Mouse (Mus musculus) lung, embryonic 15.5 days (tissue): ENCODE measurements around the gene Krba1. TPM values are rescaled to one million over a fixed set of nuclear protein-coding genes. Genes with fewer than 3 reads are reported as not detected.

Source experiments
- ATAC-seq: fragments of 200-750 bp; cut with Nextera tagmentation; 2 replicates; pipeline ENCODE4 v1.8.0; 2017; ENCODE audit warnings: moderate number of reproducible peaks, borderline replicate concordance; ENCODE audit not compliant: low FRiP score, low TSS enrichment; ENCODE audit errors: extremely low read depth
- H3K27ac ChIP-seq: fragments of 300-500 bp; sonication (generic); 2 replicates; pipeline ENCODE4 v1.5.1; 2015; ENCODE audit warnings: moderate library complexity, mild to moderate bottlenecking, inconsistent platforms
- H3K27me3 ChIP-seq: fragments of 300-500 bp; sonication (generic); 2 replicates; pipeline ENCODE4 v1.6.1; 2015; ENCODE audit warnings: inconsistent platforms
- H3K36me3 ChIP-seq: fragments of 300-500 bp; sonication (generic); 2 replicates; pipeline ENCODE4 v1.6.1; 2015; ENCODE audit warnings: inconsistent platforms
- H3K4me1 ChIP-seq: fragments of 300-500 bp; sonication (generic); 2 replicates; pipeline ENCODE4 v1.6.1; 2015; ENCODE audit warnings: inconsistent platforms
- H3K4me2 ChIP-seq: fragments of 300-500 bp; sonication (generic); 2 replicates; pipeline ENCODE4 v1.6.1; 2015; ENCODE audit warnings: inconsistent platforms, mild to moderate bottlenecking, moderate library complexity
- H3K4me3 ChIP-seq: fragments of 300-500 bp; sonication (generic); 2 replicates; pipeline ENCODE4 v1.5.1; 2015; ENCODE audit warnings: mild to moderate bottlenecking, inconsistent platforms
- H3K9ac ChIP-seq: fragments of 300-500 bp; sonication (generic); 2 replicates; pipeline ENCODE4 v1.6.1; 2015; ENCODE audit warnings: inconsistent platforms
- H3K9me3 ChIP-seq: fragments of 300-500 bp; sonication (generic); 2 replicates; pipeline ENCODE4 v1.6.1; 2016; ENCODE audit warnings: inconsistent platforms
- WGBS: fragments of 180-500 bp; shearing (Covaris S2); methylation state at CpG from one replicate; pipeline ENCODE4 v1.1.7; 2015; 5-methylcytosine and 5-hydroxymethylcytosine counted together
- polyA plus RNA-seq: library from polyadenylated mRNA; unstranded; fragments of >200 nt; fragmentation: Nextera tagmentation; extraction: Ambion mirVana; gene quantifications from 2 replicates; pipeline ENCODE4 v1.2.1, GENCODE M21; 2015

Gene Krba1
- polyA plus RNA-seq, 1 experiment from 2014 or later = 19.8 TPM

DNA sequence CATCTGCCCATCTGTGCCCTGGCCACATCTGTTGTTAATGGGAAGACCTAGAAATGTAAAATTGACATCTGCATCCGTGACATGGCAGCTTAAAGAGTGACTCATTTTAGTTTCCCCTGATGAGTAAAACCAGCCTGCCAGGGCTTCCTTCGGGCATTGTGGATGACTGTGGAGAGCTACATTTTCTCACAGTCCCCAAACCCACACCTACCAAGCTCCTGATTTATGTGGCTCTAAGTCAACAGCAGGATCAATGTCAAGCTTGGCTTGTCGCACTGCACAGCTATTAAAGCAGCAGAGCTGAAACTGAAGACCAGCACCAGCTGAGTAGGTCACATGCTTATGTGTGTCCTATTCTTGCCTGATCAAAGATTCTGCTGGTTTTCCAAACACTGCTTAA is 15.2 kb downstream of the Krba1 start:
- ATAC-seq = no peak
- 83% methylated on average over 3 of the region's 3 CpGs for WGBS
- H3K9ac ChIP-seq = no peak overlapping the region
- peaks cover 94% of the 10 kb centered on the region for H3K36me3 ChIP-seq
- no peaks in the 10 kb centered on the region for H3K4me1 ChIP-seq
- H3K27me3 ChIP-seq = no peaks in the 10 kb centered on the region
- no peak overlapping the region for H3K4me3 ChIP-seq
- H3K27ac ChIP-seq = no peak overlapping the region
- no peak overlapping the region for H3K4me2 ChIP-seq
- no peaks in the 10 kb centered on the region for H3K9me3 ChIP-seq

GRCm38 (mm10) chr6:48411193-48412092 is 16.1 kb downstream of the Krba1 start:
- Histone ChIP-seq H3K4me3 (no peak overlapping the region), H3K4me2 (no peak overlapping the region), H3K4me1 (no peaks in the 10 kb centered on the region), H3K27me3 (no peaks in the 10 kb centered on the region), H3K27ac (no peak overlapping the region), H3K9ac (no peak overlapping the region), H3K36me3 (peaks cover 95% of the 10 kb centered on the region), H3K9me3 (no peaks in the 10 kb centered on the region)
- 86% methylated on average over 6 of the region's 6 CpGs for WGBS
- no peak for ATAC-seq

GRCm38 (mm10) chr6:48412147-48412546 is 16.8 kb downstream of the Krba1 start:
- Histone ChIP-seq H3K36me3 (peaks cover 95% of the 10 kb centered on the region), H3K9me3 (no peaks in the 10 kb centered on the region), H3K27ac (no peak overlapping the region), H3K4me1 (no peaks in the 10 kb centered on the region), H3K4me2 (no peak overlapping the region), H3K4me3 (no peak overlapping the region), H3K27me3 (no peaks in the 10 kb centered on the region), H3K9ac (no peak overlapping the region)
- no peak for ATAC-seq
- 81% methylated on average over 4 of the region's 4 CpGs for WGBS

GRCm38 (mm10) chr6:48412662-48413061 is 17.3 kb downstream of the Krba1 start:
- Histone ChIP-seq H3K4me2 (no peak overlapping the region), H3K9ac (no peak overlapping the region), H3K27ac (no peak overlapping the region), H3K9me3 (no peaks in the 10 kb centered on the region), H3K4me3 (no peak overlapping the region), H3K36me3 (peaks cover 94% of the 10 kb centered on the region), H3K27me3 (no peaks in the 10 kb centered on the region), H3K4me1 (no peaks in the 10 kb centered on the region)
- no peak for ATAC-seq
- 80% methylated on average over 3 of the region's 3 CpGs for WGBS

DNA sequence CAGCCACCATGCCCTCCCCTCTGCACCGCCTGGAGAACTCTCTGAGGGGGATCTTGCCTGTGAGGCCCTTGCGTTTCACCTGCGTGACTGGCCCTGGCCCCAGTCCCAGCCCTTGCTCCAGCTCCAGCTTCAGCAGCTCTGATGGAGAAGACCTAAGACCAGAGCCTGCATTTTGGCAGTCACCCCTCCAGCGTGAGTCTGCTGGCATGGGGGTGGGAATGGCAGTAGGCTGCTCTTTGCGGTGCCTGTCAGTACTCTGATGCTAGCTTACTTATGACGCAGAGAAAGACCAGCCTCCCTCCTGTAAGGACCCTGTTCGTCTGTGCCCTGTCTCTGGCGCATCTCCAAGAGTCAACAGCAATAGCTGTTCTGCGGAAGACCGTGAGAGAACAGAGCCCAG is 17.7 kb downstream of the Krba1 start:
- Histone ChIP-seq H3K36me3 (peaks cover 90% of the 10 kb centered on the region), H3K27ac (no peak overlapping the region), H3K4me1 (no peaks in the 10 kb centered on the region), H3K4me3 (no peak overlapping the region), H3K27me3 (no peaks in the 10 kb centered on the region), H3K4me2 (no peak overlapping the region), H3K9ac (no peak overlapping the region), H3K9me3 (no peaks in the 10 kb centered on the region)
- 80% methylated on average over 10 of the region's 10 CpGs for WGBS
- no peak for ATAC-seq

DNA sequence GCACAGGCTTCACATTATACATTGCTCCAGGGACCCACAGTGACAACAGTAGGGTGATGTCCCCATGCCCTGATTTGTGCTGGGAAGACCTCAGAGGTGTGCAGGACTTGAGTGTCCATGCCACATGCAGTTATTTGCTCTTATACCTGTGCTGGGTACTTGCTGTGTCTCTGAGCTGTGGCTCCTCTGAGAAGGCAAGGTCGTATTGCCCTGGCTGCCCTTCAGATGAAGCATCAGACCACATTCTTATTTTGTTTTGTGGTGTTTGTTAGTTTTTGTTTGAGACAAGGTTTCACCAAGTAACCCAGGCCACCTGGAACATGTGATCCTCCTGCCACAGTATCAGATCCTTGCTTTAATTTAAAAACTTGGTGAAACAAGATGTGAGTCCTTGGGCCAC is 19.5 kb downstream of the Krba1 start:
- Histone ChIP-seq H3K27ac (no peak overlapping the region), H3K9ac (no peak overlapping the region), H3K4me1 (no peaks in the 10 kb centered on the region), H3K9me3 (no peaks in the 10 kb centered on the region), H3K36me3 (peaks cover 72% of the 10 kb centered on the region), H3K4me3 (no peak overlapping the region), H3K27me3 (no peaks in the 10 kb centered on the region), H3K4me2 (no peak overlapping the region)
- ATAC-seq = no peak
- 93% methylated on average over 1 of the region's 1 CpGs for WGBS

- H3K4me1 ChIP-seq = 0 out of 2 replicates have a peak, but pooled peaks cover 2% of the 10 kb centered on the region
- WGBS = 90% methylated on average over 7 of the region's 7 CpGs
- H3K36me3 ChIP-seq = peaks cover 65% of the 10 kb centered on the region
- no peak overlapping the region for H3K9ac ChIP-seq
- H3K4me2 ChIP-seq = no peak overlapping the region
- H3K27me3 ChIP-seq = no peaks in the 10 kb centered on the region
- no peak overlapping the region for H3K4me3 ChIP-seq
- ATAC-seq = 0 out of 2 replicates have a peak, but pooled peaks have one; percentile 10
- no peak overlapping the region for H3K27ac ChIP-seq
- H3K9me3 ChIP-seq = no peaks in the 10 kb centered on the region
These were observed 20.2 kb downstream of the Krba1 start for GRCm38 (mm10) chr6:48415636-48416035.

- Histone ChIP-seq H3K4me1 (0 out of 2 replicates have a peak, but pooled peaks cover 4% of the 10 kb centered on the region), H3K27me3 (no peaks in the 10 kb centered on the region), H3K9me3 (no peaks in the 10 kb centered on the region), H3K4me2 (no peak overlapping the region), H3K36me3 (peaks cover 57% of the 10 kb centered on the region), H3K27ac (no peak overlapping the region), H3K4me3 (no peak overlapping the region), H3K9ac (no peak overlapping the region)
- ATAC-seq = no peak
- WGBS = 70% methylated on average over 2 of the region's 2 CpGs
These were observed 21.1 kb downstream of the Krba1 start for GRCm38 (mm10) chr6:48416486-48416885.

DNA sequence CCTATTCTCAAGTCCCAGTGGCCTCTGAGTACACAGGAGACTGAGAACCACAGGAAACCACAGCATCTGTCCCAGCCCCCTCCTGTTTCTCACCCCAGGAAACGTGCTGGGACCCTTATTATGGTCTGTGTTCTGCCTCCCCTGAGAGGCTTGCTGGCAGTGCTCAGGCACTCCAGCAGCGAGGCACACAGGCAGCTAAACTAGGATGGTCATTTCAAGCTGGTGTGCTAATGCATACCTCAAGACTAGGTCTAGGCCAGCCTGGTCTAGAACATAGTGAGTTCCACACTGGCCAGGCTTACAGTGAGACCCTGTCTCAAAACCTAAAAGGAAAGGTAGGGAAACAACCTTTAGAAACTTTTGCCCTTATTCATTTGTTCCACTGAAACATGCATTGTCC is 25.3 kb downstream of the Krba1 start:
- peak; percentile 30; the same call in 1 of the 2 replicates for ATAC-seq
- WGBS = 12% methylated on average over 2 of the region's 2 CpGs
- no peak overlapping the region for H3K4me2 ChIP-seq
- no peak overlapping the region for H3K9ac ChIP-seq
- 0 out of 2 replicates have a peak, but pooled peaks cover 4% of the 10 kb centered on the region for H3K4me1 ChIP-seq
- H3K27ac ChIP-seq = no peak overlapping the region
- H3K9me3 ChIP-seq = no peaks in the 10 kb centered on the region
- no peaks in the 10 kb centered on the region for H3K27me3 ChIP-seq
- H3K36me3 ChIP-seq = peaks cover 17% of the 10 kb centered on the region
- H3K4me3 ChIP-seq = no peak overlapping the region

- H3K4me3 ChIP-seq = no peak overlapping the region
- 75% methylated on average over 3 of the region's 3 CpGs for WGBS
- H3K27me3 ChIP-seq = no peaks in the 10 kb centered on the region
- 0 out of 2 replicates have a peak, but pooled peaks cover 4% of the 10 kb centered on the region for H3K4me1 ChIP-seq
- no peak overlapping the region for H3K27ac ChIP-seq
- no peaks in the 10 kb centered on the region for H3K36me3 ChIP-seq
- no peak overlapping the region for H3K4me2 ChIP-seq
- no peak for ATAC-seq
- H3K9me3 ChIP-seq = no peaks in the 10 kb centered on the region
- no peak overlapping the region for H3K9ac ChIP-seq
These were observed 27.9 kb downstream of the Krba1 start for GRCm38 (mm10) chr6:48423336-48423735.

GRCm38 (mm10) chr6:48424074-48424473 is 28.7 kb downstream of the Krba1 start:
- Histone ChIP-seq H3K27me3 (no peaks in the 10 kb centered on the region), H3K4me2 (no peak overlapping the region), H3K27ac (no peak overlapping the region), H3K9me3 (no peaks in the 10 kb centered on the region), H3K4me1 (0 out of 2 replicates have a peak, but pooled peaks cover 4% of the 10 kb centered on the region), H3K4me3 (no peak overlapping the region), H3K36me3 (no peaks in the 10 kb centered on the region), H3K9ac (no peak overlapping the region)
- no peak for ATAC-seq
- 57% methylated on average over 5 of the region's 5 CpGs for WGBS

DNA sequence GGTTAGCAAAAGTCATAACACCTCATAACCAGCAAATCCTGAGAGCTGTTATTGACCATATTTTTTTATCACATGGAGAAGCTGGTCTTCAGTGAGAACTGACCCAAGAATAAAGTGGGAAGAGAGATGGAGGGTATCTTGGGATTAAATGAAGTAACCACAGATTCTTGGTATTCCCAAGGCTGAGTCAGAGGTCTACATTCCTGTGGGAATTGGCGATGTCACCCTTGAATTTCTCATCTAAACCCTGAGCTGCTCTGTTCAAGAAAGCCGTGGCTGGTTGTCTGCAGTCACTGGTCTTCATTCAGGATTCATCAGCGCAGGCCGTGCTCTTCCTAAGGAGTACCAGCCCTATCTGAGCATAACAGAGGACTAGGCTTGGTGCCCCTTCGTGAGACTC is 31.6 kb downstream of the Krba1 start:
- no peak overlapping the region for H3K4me3 ChIP-seq
- H3K4me2 ChIP-seq = no peak overlapping the region
- no peak for ATAC-seq
- no peaks in the 10 kb centered on the region for H3K4me1 ChIP-seq
- no peaks in the 10 kb centered on the region for H3K36me3 ChIP-seq
- H3K27ac ChIP-seq = no peak overlapping the region
- 67% methylated on average over 5 of the region's 5 CpGs for WGBS
- H3K9me3 ChIP-seq = no peaks in the 10 kb centered on the region
- H3K27me3 ChIP-seq = no peaks in the 10 kb centered on the region
- no peak overlapping the region for H3K9ac ChIP-seq
